Mouse (Mus musculus) lung, postnatal 10 days (tissue): ENCODE data around the gene 2700049A03Rik.
A peak's percentile ranks its signal among the peaks of the same experiment; 100 is the strongest.

Experiments
- DNase-seq: peaks from one replicate; pipeline ENCODE4 v3.0.0; 2021

Gene 2700049A03Rik

DNA sequence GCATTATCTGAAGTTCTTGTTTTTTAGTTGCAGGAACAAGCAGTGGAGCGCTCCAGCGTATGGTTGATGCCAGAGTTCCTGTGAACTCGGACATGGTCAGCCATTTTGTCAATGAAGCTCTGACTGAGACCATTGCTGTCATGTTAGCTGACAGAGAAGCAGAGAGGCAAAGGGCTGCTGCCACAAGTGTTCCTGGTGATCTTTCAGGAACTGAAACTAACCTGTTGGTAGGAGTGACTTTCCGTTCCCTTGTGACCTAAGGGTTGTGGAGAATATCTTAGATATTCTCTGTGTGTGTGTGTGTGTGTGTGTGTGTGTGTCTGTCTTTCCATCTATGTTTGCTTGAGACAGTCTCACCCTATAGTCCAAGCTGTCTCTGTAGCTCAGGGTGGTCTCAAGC, 47.7 kb downstream of the 2700049A03Rik start:
- no peak for DNase-seq

DNA sequence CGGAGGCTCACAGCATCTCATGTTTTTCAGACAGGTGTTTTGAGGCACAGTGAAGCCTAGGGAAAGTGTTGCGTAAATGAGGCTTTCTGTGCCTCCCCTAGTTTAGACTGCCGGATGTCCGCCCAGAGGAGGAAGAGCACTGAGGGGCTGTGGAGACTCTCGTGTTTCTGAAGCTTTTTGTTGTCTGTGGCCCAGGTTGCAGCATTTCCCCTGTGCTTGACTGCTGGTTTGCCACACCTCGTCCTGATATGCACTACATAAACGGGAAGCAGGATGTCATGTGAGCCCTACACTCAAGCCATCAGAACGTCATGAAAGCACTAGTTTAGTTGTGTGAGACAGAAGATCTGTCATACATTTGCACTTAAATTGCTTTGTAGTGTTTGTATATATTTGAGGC, 56.1 kb downstream of the 2700049A03Rik start:
- DNase-seq, result peak; percentile 26

DNA sequence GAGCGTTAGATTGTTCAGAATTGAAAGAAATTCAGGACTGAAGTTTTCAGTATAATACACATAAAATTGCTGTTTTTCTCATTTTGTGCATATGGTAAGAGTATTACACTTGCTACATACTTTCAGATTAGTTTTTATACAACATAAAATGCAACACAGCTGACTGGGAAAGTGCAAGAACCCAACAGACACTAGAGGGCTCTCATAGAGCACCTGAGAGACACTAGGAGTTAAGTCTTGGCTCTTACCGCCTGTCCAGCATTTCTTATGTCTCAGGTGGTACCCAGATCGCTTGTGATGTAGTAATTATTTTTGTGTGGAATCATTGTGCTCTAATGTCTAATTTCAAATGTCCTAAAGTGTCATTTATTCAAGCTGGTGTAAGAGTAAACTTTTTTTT, 61.0 kb downstream of the 2700049A03Rik start:
- peak; percentile 22 for DNase-seq

DNA sequence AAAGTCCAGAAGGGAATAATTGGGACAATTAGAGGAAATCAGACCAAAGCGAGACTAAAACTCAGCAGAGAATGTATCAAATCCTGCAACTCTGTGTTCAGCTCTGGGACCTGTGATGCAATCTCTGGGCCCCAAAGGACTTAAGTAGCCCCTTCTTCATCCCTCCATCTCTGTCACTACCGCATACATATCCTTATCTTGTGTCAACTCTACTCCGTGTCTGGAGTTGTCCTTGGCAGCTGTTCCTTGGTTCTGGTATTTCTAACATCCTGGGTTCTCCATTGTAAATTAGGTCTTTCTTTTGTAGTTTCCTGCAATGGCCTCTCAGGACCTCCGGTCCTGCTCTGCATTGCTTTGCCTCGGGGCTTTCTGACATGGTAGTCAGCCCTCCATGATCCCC, 65.1 kb downstream of the 2700049A03Rik start:
- no peak for DNase-seq

DNA sequence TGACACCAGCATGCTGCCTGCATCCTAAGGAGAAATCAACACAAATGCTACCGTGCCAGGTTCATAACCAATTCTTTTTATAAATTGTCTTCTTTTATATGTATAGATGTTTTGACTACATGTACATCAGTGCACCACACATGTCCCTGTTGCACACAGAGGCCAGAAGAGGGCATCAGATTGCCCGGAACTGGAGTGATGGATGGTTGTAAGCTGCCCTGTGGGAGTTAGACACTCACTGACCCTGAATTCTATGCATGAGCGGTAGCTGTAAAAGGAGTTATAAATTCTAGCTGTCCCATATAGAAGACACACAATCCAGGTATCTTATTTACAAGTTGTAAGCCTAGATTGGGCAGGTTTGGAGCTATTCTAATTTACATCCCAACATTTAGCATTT, 67.7 kb downstream of the 2700049A03Rik start:
- no peak for DNase-seq

DNA sequence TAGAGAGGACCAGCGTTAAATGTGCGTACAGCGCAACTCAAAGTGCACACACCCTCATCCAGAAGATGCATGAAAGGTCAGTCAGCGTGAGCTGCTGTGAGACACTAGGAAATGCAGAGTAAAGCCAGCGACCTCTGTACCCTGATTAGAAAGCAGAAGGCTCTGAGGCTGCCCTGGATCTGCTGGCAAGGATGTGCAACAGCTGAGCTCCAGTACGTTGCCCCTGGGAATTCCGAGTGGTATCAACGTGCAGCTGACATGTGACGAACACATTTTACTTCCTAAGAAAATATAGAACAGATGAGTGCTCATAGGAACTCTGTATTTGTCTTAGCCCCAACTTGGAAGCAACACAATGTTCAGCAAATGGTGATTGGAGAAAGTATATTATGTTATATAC, 80.5 kb downstream of the 2700049A03Rik start:
- no peak for DNase-seq

DNA sequence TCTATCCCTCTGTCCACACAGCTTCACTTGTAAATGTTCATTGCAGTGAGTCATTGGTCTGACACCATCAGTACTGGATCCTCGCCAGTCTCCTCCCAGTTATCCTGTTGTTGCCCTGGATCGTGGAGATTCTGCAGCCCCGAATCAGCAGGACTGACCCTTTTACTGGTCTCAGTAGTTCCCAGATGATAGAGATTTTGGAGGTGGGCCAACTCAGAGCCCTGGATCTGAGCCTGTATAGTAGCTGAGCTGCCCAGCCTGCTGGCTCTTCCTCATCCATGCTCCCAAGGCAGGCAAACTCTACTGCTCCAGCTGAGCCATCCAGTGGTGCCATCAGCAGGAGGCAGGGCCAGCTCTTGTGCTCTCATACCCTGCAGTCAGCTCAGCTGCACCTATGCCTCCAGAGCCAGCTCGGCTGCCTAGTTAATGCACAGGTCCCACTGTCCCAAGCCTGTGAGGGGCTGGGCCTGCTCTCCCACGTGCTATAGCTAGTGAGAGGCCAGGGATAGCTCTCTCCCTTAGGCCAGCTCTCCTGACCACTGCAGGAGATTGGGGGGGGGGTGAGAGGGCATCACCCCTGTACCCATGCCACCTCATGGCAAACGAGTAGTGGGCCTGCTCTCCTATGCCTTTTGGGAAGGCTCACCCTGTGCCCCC, 81.3 kb downstream of the 2700049A03Rik start:
- peak; percentile 68 for DNase-seq

DNA sequence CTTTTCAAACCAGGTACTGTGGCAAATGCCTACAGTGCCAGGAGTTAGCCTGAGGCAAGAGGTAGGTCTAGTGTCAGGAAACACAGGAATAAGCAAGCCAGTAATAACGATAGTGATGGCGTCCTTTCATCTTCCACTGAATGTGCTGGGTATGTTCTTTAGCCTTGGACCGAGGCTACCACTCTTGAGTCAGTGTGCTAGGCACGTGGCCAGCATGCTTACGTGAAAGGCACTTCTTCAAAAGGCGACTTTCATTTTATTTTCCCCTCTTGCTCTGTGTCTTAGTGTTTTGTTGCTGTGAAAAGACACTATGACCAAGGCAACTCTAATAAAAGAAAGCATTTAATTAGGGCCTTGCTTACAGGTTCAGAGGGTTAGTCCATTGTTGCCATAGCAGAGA, 86.1 kb downstream of the 2700049A03Rik start:
- no peak for DNase-seq

DNA sequence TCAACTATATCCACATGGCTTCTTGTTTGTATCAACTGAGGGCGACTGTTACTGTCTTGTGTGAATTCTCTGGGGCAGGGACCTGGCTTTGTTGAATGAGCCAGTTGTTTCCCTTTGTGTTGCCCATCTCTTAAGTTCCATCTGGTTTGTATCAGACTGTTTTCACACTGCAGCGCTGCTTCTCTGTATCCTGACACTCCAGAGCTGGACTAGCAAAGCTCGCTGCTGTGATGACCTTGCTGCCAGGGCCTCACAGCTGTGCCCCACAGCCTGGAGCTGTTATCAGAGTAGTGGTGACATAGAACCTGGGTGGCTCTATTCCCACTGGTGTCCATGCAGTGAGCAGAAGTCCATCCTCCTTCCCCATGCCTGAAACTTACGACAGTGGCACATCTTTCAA, 91.1 kb downstream of the 2700049A03Rik start:
- DNase-seq, result peak; percentile 10

DNA sequence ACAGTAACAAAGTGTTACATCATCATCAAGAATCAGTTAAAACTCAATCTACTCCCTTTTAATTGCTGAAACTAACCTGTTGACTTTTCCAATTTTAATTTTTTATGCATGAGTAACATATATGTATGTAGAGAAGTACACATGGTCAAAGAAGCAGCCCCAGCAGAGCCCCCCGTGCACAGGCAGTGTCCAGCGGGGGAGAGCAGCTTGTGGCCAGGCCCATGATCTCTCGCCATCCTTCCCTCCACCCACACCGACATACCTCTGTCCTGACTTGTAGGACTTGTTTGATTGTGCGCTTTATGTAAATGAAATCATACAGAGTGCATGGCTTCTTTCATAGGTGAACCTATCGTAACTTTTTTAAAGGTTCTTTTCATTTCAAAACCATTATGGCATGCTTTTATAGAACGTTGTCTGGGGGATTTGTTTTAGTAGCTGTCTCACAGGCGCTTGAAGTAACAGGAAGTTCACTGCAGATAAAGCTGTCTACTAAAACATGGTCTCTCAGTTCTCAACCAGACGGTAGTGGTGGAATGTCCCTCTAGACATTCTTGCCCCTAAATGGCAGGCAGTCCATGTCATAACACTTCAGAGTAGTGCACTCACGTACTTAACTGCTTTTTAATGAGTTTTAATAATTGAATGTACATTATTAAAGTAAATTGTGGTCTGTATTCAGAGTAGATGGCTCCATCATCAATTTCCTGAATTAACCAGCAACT, 92.4 kb downstream of the 2700049A03Rik start:
- DNase-seq, result no peak

DNA sequence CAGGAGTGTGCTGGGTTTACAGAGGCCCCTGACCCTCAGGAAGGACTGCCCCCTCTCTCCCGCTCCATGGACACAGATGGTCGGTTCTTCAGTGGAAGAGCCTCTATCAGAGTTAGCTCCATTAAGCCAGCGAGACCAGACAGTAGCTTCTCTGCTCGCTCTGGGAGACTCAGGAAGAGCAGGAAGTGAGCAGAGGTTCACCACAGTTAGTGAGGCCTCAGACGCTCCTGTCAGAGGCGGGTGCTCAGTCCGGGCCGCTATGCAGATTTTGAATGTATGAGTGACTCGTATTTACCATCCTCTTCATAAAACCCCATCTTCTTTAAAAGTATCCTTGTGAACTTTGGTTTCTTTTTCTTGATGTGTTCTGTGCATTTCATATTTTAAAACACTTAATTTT, 94.9 kb downstream of the 2700049A03Rik start:
- no peak for DNase-seq

DNA sequence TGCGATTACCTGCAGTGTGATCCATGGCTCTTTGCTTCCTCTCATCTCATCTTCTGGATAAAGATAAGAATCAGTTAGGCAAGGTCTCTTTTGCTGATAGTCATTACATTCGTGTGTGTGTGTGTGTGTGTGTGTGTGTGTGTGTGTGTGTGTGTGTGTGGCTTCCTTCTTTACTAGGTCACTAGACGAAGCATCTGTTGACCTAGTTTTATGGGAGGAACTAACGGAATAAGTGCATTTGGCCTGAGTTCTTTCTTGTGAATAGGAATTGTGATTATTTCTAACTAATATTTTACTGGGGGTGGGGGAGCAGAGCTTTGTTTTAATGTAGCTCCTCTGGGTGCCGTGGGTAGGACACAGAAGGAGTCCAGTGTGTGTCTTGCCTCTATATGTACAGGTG, 96.8 kb downstream of the 2700049A03Rik start:
- no peak for DNase-seq

DNA sequence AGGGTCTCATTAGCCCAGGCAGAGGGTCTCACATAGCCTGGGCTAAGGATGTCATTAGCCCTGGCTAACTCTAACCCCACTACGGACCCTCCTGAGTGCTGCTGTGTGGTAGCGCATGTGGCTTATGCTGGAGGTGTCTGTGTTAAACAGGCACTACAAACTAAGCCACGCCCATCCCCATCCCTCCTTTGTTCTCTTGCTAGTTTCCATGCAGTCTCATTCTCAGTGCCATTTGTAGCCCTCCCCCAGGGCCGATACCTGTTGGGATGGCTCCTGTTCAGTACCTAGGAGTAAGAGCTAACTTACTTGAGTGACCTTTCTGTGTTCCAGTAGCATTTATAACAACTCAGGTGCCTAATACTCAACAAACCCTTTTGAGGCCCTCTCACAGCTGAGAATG, 100.4 kb downstream of the 2700049A03Rik start:
- no peak for DNase-seq

DNA sequence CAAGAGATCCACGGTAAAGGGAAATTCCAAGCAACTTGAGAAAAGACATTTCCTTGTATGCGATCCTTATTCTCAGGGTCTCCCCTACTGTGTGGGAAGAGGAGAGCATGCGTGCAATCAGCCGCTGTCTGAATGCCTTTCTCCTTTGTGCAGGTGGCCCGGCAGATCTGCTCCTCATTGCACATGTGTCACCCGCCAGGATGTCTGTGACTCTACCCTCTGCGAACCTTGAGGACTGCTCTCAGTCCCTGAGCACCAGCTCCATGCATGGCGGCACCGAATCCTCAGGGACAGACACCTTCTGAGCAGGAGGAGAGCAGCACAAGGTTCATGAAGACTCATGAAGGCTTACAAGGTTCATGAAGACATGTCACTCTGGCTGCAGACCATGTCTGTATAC, 106.1 kb downstream of the 2700049A03Rik start:
- no peak for DNase-seq

DNA sequence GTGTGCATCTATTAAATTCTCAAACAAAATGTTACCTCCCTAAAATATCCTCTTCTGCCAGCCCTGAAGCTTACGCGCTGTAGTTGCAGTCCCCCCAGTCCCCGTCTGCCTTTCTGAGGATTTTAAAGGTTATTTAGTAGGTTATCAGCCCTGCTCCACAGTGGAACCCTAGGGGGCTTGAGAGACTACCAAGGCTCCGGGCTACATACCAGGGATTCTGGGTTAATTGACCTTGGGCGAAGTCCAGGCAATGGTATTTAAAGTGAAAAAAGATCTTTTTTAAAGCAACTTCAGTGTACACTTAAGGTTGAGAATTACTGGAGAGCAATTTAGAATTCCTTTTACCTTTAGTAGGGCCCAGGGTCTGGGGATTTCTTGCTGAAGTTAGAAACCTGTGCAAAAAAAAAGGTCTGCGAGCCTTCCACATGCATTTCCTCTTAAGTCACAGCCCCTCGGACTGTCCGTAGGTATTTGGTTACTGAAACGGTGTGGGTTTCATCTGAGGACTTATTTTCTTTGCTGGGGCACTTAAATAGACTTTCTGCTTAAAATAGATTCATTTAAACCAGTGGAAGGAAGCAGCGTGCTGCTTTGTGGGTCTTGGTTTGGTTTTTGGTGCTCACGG, 108.2 kb downstream of the 2700049A03Rik start:
- DNase-seq, result no peak

DNA sequence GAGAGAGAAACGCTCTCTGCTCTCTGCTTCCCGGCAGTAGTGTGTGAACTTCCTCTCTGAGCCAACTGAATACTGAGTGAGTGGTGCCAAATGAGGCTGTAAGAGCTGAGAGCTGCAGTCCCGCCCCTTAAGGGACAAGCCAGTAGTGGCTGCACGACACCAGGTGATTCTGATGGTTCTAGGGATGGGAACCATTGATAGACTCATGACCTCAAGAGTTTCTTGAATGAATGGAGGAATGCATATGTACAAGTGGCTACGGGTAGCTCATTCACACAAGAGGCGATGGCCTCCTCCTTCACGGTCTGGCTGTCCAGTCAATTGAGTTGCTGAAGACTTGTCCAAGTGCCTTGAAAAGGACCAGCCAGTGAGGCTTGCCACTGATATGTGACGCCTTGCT, 110.5 kb downstream of the 2700049A03Rik start:
- peak; percentile 13 for DNase-seq

DNA sequence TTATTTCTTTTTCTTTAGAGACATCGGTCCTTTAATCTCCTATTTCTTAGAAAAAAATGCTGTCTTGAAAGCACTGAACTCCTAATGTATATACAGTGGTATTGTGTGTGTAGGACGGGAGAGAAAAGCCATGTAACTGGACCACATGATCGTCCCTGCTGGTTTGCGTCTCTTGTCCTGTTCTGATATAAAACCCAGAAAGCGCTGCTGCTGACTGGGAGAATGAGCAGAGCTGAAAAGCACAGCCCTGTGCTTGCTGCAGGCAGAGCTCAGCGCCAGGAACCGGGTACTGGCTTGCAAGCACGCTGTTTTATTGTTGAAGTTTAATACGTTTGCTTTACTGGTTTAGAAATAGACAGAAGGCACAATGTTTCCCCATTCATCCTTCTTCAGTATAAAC, 112.7 kb downstream of the 2700049A03Rik start:
- no peak for DNase-seq

DNA sequence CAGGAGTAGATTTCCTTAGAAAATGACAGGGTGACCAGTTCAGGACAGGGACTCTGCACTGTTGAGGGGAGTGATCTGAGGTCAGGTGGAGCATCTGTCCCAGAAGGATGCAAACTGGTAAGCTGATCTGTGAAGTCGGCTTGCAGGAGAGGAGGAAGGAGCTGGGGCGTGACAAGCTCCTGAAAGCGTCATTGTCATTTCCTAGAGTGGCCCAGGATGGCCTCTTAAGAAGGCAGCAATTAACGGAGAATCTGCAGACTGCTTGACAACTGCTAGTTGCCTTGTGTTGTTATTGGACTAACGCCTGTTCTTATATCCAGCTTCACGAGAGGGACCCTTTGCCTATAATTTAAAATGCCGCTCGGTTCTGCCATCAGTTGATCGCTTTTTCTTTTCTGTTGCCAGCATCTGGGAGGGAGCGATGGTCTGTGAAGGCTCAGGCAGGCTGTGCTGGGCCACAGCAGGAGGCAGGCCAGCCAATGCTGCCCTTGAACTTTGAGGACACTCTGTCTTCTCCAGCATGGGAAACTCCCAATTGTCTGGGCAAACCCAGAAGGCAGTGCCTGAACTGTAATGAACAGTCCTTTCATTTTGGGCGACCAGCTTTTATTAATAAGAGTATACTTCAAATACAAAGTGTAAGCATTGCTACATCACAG, 116.0 kb downstream of the 2700049A03Rik start:
- DNase-seq, result no peak

DNA sequence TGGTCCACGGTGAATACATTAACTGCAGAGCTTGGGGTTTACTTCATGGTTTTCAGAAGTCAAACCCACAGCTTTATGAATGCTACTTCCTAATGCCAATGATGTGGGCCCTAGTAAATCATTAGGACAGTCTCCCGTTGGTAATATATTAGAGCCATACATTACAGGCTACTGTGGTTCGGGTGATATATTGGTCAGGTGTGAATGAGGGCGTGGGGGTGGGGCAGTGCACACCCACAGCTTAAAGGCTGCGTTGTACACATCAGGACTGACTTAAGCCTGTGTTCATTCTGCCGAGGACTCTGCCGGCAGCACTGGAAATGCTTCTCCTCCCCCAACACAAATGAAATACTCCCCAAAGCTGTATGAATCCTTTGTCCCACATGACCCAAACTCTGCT, 118.1 kb downstream of the 2700049A03Rik start:
- DNase-seq, result no peak

DNA sequence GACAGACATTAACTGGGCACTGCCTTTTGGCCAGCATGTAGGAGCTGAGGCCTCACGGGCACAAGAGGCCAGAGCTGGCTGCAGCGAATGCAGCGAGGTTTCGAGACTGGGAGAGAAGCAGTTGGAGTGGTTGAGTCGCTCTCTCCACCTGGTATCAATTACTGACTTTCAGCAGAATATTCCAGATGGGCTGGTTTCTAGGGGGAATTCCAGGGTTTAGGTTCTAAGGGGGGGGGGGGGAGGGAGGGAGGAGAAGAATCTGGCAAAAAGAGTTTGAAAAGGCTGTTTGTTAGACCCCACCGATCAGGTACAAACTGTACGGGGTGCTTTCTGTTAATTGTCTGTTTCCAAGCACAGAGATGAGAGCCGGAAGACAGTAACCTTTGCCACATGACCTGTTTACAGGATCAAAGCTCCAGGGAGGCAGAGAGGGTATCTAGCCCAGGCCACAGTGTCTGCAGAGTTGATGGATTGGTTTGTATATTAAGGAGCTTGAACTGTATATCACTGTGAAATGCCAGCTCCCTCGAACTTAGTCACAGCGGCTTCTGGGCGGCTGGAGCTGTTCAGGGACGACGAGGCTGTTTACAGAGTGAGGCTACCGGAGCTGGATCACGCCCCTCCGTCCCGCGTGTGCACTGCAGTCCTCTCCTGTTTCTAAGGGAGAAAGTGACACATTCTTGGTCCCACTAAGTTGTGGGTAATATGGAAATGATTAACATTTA, 121.7 kb downstream of the 2700049A03Rik start:
- DNase-seq, result no peak

DNA sequence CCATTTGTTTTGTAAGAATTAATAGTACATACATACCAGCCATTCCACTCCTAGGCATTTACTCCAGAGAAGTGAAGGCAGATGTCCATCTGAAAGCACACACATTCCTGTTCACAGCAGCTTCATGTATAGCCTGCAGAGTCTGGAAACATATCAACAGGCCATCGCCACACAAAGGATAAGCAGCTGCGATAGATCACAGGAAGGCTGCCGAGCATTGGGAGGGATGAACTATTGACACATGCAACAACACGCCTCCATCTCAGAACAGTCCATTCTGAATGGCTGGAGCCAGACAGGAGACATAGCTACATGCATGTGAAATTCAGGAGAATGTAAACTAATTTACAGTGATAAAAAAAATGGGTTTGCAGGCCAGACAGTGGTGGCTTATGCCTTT, 127.6 kb downstream of the 2700049A03Rik start:
- DNase-seq, result no peak

DNA sequence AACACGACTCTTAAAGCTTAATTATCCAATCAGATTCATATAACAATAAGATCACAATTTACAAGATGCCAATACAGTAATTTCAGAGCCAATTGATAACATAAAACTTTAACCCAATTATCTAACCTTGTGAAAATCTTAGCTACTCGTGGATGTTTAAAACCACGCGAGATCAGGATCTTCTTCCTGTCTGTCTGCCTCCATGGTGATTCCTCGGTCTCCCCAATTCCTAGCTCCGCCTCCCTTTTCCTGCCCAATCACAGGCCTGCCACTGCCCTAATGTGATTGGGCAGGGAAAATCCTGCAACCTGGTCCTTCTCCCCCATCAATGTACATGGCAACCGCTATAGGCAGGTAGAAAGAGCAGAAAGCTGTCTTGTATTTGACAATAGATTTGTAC, 132.7 kb downstream of the 2700049A03Rik start:
- no peak for DNase-seq

DNA sequence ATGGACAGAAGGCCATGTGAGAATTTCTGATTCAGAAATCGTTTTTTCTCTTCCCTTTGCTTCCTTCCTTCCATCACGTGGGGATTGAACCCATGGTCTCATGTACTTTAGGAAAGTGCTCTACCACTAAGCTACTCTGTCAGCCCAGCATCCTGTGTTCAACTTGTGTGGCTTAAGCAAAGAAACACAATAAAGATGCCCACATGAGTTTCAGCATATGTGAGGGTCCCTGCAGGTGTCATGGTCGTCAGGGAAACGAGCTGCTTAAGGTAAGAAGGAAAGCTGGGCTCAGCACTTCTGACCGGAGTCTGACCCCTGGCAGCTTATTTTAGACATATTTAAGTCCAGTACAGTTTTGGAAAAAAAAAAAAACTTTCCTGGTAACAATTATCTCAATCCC, 134.5 kb downstream of the 2700049A03Rik start:
- DNase-seq, result no peak
